Mouse (Mus musculus) kidney, adult 9 months (tissue): ENCODE results near the gene Nfyc.
A peak's percentile ranks its signal among the peaks of the same experiment; 100 is the strongest.

ENCODE experiments used
- DNase-seq: peaks from one replicate; pipeline ENCODE4 v3.0.0; 2022

The Nfyc gene

DNA sequence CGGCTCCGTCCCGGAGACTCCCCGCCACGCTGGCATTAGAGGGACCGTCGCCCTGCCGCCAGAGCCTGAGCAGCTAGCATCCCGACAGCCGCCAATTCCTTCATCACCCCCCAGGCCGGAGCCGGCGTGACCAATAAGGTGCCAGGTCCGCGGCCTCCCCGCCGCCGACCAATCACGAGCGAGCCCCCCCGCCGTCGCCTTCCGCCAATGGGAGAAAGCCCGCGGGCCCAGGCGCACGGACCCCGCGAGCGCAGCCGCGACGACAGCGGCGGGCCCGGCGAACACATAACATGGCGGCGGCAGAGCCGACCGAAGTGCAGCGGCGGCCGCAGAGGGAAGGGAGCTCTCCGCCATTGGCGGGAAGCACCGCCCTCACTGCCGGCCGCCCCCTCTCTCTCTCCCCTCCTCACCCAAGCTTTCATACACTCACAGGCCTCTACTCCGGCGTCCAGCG lies 6.2 kb downstream of the Nfyc start:
- peak; percentile 96 for DNase-seq

DNA sequence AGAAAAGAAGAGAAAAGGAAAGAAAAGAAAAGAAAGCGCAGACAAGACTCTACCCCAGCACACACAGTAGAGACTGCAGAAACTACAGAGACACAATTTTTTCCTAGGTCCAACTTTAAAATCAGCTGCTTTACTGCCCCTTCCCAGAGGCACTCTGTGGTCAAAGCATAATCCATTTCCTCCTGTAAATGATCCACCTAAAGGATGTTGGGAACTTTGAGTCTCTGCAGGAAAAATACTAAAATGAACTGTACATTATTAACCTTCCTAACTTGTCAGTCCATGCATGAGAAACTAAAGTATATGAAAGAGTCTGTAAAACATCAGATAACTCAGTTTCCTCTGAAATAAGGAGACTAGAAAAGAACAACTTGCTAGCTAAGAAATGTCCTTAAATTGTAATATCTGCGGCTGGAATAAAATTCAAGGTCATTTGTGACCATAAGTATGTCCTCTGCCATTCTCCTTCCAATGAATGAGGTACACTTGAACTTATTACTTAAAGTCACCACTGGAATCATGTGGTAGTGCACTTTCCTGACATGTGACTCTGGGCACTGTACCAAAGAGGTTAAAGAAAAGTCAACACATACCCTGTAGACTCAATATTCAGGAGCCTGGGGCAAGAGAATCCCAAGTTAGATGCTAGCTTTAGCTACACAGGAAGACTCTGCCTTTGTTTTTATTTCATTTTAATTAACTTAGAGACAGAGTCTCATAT lies 9.0 kb downstream of the Nfyc start:
- DNase-seq: peak; percentile 76

DNA sequence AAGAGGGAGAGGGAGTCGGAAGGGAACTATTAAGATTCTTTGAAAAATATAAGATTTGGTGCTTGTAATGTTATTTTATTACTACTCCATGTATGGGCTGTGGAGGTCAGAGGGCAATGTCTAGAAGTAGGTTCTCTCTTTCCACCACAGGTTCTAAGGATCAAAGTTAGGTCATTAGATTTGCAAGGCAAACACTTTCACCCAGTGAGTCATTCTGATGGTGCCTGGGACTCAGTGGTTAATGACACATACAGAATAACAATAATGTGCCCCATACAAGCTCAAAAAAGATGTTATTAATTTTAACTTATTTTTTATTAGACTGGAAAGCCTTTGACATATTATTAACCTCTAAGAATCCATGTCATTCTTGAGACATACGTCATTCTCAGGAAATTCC lies 11.5 kb downstream of the Nfyc start:
- DNase-seq: no peak

DNA sequence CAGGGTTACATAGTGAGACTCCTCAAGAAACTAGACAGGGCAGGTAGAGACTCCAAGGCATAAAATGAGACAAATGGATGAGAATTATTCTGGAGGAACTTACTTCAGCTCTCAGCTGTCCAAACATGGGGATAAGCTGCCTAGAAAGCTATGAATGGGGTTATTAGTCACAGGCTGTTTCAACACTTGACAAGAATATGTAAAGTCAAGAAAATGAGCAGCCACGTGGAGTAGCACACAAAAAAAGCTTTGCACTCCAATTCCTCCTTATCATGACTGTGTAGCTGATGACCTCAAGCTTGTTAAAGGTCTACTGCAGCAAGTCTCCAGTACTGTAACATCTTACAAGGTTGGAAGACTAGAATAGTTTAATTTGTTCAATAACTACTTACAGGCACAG lies 12.1 kb downstream of the Nfyc start:
- DNase-seq: no peak

DNA sequence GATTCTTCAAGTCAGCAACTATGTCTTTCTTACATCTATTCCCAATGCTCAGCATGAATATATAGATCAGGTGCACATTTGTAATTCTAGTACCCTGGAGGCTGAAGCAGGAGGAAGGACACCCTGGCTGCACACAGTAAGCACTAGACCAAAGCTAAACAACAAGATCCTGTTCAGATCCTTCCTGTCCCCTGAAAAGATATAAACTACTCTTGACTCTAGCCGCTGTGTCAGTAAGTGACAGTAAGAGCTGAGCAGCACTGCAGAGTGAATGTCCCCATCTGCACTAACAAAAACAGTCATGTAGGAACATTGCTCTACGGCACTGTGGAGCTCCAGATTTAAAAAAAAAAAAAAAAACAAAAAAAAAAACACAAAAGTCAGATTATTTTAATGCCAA lies 13.4 kb downstream of the Nfyc start:
- DNase-seq: no peak

DNA sequence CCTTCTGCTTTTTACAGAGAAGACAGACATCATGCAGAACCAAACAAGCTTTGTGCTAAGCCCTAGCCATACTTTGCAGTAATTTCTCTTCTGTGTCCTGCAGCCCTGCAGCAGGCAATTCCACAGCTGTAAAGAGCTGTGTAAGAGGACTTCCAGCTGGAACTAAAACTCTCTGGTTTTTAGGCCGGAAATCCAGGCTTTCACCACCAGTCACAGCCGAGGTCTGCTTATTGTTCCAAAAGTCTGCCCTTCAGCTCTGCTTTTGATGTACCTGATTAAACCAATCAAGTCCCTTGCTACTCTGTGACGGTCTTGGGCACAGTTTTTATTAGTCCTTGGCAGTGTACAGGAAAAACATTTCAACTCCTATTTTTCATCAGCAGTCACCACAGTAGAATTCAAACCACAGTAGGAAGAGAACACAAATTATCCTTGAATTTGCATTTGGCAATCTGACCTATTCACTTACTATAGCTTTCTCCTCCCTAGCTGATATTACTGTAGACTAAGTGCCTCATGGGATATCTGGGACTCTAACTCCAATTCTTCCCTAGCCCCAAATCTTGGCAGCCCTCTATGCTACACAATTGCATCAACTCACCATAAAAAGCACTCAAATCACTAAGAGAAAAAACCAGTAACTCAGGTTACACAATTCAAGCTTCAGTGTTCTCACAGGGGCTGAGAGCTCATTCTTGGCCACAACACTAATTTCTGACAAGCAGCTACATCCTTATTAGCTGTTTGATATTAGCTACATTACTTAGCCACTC lies 14.2 kb downstream of the Nfyc start:
- DNase-seq: peak; percentile 50

DNA sequence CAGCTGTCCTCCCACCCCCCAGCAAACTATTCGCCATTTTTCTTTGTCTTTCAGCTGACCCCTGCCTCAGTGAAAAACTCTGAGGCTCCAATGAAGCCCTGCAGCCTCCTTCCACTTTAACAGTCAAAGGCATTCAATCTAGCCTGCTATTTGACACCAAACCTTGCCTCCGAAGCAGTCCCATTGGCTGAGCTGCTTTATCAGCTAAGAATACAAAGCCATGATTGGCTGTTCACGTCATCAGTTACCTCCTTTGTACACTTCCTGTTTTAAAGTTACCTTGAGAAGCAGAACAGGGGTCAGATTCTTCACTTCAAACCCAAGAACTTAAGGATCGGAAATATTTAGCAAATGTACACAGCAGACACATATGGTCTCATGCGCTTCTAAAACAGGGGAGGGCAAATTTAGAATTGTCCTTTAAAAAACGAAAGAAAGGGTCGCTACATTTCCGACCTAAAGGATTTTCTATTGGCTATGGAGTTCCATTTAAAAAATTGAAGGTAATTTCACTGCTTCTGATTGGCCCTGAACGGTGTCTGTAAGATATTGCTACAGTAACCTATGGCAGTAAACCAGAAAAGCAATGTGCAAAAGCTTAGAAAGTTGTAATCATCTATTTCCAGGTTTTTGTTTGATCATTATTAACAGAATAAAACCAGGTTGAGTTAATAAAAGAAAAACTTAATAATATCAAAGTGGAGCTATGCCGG lies 15.6 kb downstream of the Nfyc start:
- DNase-seq: peak; percentile 97

DNA sequence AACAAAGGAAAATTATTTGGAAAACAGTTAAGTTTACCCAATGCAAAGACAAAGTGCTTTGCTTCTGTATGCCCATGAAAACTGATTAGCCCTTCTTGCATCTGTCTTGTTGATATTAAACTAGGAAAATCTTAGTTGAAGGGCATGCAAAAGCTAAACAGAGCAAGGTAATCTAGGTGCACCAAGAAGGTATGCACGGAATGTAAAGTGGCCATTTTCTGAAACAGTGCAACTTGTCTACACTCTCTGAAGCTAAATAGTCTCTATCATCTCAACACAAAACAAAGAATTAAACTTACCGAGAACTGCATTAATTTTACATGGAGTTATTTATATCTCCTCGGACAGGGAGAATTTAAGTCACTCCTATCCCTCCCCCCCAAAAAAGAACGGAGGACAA lies 16.2 kb downstream of the Nfyc start:
- peak; percentile 48 for DNase-seq

DNA sequence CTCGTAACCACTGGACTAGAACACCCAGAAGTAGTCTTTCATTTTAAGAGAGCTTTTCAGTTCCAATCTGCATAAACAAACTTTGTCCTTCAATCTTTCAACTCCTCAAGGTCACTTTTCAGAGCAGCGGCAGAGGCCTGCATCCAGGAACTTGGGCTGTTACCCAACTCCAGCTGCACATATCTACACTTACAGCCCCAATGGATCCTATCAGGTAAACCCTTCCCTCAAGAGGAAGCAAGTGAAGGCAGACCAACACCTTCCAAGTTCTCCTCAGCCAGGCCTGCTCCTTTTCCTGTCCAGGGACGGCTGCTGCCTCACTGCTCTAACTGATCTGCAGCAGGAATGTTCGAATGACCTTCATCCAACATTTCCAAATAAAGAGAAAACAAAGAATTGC lies 17.2 kb downstream of the Nfyc start:
- peak; percentile 92 for DNase-seq

DNA sequence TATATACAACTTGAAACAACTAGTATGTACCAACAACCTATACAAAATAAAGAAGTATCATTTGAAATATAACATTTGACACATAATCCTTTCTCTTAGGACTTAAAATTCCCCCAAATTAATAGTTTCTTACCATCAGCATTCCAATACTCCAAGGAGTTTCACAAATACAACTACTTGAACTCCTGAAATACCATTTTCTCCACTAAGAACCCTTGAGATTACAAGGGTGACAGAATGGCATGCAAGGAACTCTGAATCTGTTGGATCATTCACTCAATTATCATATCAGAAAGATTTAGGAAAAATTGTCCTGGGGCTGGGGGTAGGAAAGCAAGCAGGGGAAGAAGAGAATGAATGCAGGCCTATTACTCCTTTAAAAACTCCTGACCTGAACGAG lies 17.6 kb downstream of the Nfyc start:
- no peak for DNase-seq

DNA sequence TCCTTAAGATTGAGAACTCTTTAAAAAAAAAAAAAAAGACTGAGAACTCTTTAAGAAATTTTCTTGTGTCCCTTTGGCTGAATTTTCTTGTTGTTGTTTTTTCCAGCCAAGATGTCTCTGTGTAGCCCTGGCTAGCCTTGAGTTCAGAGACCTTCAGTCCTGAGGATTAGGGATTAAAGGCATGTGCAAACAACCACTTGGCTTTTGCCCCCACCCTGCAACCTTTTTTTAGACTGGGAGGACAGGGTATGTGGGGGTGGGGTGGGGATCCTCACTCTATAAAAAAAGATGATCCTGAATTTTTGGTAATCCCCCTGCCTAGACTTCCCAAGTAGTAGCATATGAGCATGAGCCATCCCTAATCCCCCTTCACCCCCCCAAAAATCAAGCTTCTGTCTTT lies 25.6 kb downstream of the Nfyc start:
- peak; percentile 74 for DNase-seq

DNA sequence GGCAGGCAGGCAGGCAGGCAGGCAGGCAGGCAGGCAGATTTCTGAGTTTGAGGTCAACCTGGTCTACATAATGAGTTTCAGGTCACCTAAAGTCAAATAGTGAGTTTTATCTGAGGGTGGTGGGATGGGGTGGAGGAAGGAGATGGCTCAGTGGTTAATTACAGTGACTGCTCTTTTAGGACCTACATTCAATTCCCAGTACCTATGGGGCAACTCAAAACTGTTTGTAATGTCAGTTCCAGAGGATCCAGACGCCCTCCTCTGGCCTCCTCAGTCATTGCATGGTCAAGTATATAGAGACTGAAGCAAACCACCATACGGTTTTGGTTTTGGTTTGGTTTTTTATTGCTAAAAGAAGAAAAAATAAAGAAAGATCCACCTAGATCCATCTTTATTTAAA lies 29.9 kb downstream of the Nfyc start:
- DNase-seq: no peak

DNA sequence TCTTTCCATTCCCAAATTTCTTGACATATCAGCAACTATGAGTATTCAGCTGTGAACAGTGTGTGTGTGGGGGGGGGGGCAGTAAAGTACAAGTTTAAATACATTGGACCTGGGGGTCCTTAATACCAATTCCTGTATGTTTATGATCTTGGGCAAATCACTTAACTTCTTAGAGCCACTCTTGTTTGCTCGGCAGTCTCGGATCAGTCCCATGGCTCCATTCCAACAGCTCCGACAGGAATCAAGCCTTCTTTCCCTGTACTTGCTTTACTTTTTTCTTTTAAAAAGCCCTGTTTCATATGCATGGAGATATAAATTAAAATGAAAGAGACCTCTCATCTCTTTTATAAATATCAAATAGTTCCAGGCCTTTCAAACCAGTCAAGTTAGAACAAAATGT lies 30.7 kb downstream of the Nfyc start:
- no peak for DNase-seq

DNA sequence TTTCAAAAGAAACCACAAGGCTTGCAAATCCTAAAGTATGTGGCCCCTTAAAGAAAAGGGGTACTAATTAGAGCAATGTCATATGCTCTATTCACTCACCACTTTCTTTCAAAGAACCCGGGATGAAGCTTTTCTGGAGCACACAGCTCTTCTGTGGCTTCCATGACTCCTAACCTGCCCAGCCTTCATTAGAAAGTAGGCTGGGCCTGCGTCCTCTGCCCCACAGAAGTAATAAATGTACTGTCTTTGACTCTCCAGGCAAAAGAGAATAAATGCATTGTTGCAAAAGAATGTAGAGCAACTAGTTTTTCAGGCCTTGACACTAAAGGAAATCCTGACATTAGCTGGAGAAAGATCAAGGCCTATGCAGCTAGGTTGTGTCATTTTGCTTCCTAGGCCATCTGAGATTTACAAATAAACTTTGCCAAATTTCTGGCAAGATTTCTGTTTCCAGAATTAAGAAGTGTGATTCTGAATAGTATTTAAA lies 31.6 kb downstream of the Nfyc start:
- no peak for DNase-seq

DNA sequence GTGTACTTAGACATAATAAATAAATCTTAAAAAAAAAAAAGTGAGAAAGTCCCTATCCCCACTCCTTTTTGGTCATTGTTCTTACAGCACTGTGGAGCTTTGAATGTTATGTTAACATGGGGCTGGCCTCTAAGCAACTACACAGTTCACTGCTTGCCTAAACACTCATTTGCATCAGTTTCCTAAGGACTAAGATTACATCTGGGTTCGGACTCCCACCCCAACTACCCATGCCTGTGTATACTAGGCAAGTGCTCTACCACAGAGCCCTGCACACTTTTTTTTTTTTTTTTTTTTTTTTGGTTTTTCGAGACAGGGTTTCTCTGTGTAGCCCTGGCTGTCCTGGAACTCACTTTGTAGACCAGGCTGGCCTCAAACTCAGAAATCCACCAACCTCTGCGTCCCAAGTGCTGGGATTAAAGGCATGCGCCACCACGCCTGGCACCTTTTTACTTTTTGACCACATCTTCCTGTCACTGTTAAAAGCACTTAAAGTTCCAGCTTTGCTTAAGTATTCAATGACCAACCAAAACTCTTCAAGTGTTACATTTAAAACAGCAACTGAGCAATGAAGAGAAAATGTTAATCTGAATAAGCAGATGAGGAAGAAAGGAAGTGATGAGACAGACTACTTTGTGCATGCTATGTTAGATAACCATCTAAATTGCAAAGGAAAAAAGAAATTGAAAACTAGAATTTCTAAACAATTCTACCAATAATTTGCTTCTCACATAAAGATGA lies 33.2 kb downstream of the Nfyc start:
- no peak for DNase-seq

DNA sequence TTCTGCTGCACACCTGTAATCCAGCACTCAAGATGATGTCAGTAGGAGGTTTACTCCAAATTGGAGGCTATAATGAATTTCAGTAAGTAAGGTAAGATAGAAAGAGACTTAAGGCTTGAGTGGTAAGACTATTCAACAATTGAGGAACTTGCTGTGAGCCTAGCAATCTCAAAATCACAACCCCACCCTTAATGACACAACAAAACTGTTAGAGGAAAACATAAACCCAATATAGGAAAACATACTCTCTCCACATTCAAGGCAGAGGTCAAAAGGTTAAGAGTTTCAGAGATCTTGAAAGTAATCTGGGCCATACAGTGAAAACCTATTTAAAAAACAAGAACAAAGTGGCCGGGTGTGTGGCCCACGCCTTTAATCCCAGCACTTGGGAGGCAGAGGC lies 34.7 kb downstream of the Nfyc start:
- no peak for DNase-seq

DNA sequence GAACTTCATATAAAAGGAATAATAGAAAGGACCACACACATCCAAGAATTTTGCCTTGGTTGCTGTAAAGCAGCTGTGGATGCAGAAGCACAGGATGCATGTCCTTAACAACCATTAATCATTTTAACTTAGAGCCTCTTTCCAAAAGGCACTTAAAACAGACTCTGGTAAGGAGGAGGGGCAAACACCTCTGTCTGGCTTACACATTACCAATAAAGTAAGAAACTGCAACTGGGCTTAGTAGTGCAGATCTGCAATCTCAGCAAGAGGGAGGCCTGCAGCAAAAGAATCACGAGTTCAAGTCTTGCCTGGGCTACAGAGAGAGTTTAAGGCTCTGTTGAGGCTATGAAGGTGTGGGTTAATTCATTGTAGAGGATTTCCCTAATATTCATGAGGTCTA lies 35.7 kb downstream of the Nfyc start:
- peak; percentile 64 for DNase-seq

DNA sequence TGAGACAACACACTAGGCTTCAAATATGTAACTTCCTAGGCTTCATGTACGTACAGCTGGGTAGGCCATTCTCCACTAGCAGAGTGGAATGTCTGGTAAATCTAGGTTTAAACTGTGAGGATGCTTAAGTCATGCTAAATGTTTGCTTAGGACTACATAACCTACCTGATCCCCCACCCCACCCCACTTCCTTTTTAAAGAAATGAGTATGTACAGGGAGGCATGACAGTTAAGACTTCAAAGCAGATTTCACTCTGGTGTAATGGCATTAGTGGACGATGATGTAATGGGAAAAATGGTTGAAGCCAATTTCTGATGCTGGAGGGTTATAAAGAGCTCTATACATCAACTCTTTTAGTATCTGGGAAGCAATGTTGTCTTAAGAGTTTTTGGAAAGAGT lies 38.5 kb downstream of the Nfyc start:
- DNase-seq: no peak

DNA sequence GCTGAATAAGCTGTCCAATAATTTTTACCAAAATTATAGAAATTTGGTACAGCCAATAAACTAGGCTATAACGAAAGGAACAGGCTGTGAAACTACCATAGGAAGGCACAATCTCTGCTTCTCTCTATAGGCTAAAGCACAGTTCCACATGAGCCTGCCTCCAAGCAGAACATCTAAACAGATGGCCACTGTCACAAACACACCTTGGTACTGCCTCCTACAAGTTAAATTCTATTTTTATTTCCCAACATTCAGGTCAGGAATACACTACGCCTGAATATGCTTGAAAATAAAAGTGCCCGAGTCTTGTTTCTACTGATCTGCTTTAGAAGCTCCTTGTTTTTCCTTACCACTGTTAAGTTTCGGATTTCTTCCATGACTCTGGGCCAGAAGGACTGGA lies 41.3 kb downstream of the Nfyc start:
- DNase-seq: no peak

DNA sequence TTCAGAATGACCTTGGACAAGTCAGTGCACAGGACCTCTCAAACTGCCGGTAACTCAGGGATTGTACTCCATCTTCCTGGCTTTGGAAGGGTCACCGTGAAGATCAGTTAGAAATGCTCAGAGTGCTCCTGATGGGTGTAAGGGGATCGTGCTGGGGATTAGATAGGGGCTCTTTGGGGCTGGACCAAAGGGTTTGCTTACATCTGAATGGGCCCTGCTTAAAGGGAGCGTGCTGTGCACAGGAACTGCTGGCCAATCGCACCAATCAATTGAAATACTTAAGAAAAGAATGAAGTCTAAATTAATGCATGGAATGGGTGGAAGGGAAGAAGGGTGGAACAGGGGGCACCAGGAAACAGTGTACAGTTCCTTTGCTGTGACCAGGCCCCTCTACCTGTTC lies 75.6 kb downstream of the Nfyc start:
- no peak for DNase-seq

DNA sequence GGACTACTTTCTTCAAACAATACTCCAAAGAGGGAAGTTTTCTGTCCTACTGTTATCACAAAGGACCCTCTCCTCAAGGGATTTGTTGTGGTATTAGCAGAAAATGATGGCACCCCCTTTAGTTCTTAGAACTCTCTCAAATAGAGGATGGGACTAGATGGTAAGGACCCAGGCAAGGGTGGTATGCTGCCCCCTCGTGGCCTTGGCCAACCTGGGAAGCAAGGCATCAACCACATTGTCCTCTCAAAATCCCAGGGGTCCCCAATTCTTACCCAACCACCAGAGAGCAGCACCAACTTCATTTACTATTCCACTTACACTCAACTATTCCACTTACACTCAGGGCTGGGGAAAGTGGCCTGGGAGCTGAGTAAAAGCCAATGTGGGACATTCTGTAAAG lies 76.1 kb downstream of the Nfyc start:
- DNase-seq: peak; percentile 74

DNA sequence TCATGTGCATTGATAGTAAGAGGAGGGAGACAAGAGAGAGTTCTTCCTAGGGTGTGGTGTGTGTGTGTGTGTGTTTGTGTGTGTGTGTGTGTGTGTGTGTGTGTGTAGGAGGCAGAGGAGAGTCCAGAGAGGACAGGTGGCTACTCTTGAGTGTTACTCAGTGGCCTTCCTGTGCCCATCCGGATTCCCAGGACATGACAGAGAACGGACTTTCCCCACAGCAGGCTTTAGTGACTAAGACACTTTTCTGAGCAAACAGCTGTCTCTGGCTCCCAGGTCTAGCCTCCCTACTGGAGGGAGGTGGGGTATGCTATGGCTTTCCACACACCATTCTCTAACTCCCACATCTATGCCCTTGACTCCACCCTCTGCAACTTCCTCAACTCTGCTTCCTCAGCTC lies 81.8 kb downstream of the Nfyc start:
- DNase-seq: no peak
